In the genomic region with DNA sequence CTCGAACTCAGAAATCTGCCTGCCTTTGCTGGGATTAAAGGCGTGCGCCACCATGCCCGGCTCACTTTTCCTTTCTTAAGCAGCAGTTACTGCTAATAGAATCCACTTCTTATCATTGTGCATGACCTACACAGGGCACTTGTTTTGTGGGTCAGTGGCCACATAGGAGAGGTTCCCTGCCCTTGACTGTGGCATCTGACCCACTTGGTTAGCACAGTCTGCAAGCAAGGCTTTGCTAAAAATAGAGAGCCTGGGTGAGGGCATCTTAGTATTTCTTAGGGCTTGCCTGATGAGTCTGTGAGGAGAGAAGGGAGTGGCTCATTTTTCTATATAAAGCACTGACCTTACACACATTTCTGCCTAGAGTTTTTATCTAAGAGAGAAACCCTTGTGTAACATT, we compare ENCODE assay signal across 32 mouse cellular contexts.
DNase-seq lines count a peak whose midpoint lies in the region; ATAC-seq and TF ChIP-seq lines count a peak whose summit lies in the region.
"Had no signal": no experiment of that assay in that cellular context is flagged by ENCODE, and none has a peak within 500 bp of the region (broad histone marks: within the 10 kb centered on the region; RNA-seq: fewer than 3 reads in every experiment).

No protein-coding gene starts in this region.

- no peak overlapping the region for H3K9ac ChIP-seq in heart, postnatal 0 days (replicated peaks; ENCODE audit: low read depth, low read length)
- H3K9ac ChIP-seq in forebrain, embryonic 16.5 days (replicated peaks; ENCODE audit: low read depth, low read length), result no peak overlapping the region
- H3K9ac ChIP-seq: embryonic facial prominence, embryonic 13.5 days; forebrain, embryonic 12.5 days; forebrain, embryonic 15.5 days; hindbrain, embryonic 13.5 days; intestine, embryonic 15.5 days had no signal

- H3K9me3 ChIP-seq in heart, postnatal 0 days (replicated peaks; ENCODE audit: control insufficient read depth, low read length), result no peaks in the 10 kb centered on the region
- no peaks in the 10 kb centered on the region for H3K9me3 ChIP-seq in forebrain, embryonic 16.5 days (ENCODE audit: control insufficient read depth, low read length)
- H3K9me3 ChIP-seq: embryonic facial prominence, embryonic 10.5 days; embryonic facial prominence, embryonic 13.5 days; forebrain, embryonic 12.5 days; forebrain, embryonic 15.5 days; G1E; hindbrain, embryonic 10.5 days; hindbrain, embryonic 13.5 days; intestine, embryonic 15.5 days had no signal

- no peak overlapping the region for H3K4me2 ChIP-seq in heart, postnatal 0 days (ENCODE audit: low read depth, low read length)
- H3K4me2 ChIP-seq in forebrain, embryonic 16.5 days (ENCODE audit: low read length), result no peak overlapping the region
- H3K4me2 ChIP-seq: embryonic facial prominence, embryonic 13.5 days; forebrain, embryonic 12.5 days; forebrain, embryonic 15.5 days; heart, embryonic 11.5 days; hindbrain, embryonic 13.5 days; intestine, embryonic 15.5 days had no signal

- H3K4me3 ChIP-seq in heart, postnatal 0 days (ENCODE audit: low read depth, low read length), result no peak overlapping the region
- no peak overlapping the region for H3K4me3 ChIP-seq in forebrain, embryonic 16.5 days (replicated peaks; ENCODE audit: low read length)
- H3K4me3 ChIP-seq: embryonic facial prominence, embryonic 10.5 days; embryonic facial prominence, embryonic 13.5 days; erythroblast, embryonic 14.5 days; forebrain, embryonic 12.5 days; forebrain, embryonic 15.5 days; hindbrain, embryonic 10.5 days; hindbrain, embryonic 13.5 days; intestine, embryonic 15.5 days had no signal

- no peak for TF ChIP-seq CTCF in heart, postnatal 0 days (IDR thresholded peaks at IDR 0.05; ENCODE audit: low read depth)

- no peaks in the 10 kb centered on the region for H3K36me3 ChIP-seq in heart, postnatal 0 days (replicated peaks; ENCODE audit: control insufficient read depth, insufficient read depth, low read length)
- H3K36me3 ChIP-seq in forebrain, embryonic 16.5 days (ENCODE audit: control insufficient read depth, insufficient read depth), result no peaks in the 10 kb centered on the region
- H3K36me3 ChIP-seq: embryonic facial prominence, embryonic 10.5 days; embryonic facial prominence, embryonic 13.5 days; forebrain, embryonic 12.5 days; forebrain, embryonic 15.5 days; G1E; hindbrain, embryonic 10.5 days; hindbrain, embryonic 13.5 days; intestine, embryonic 15.5 days had no signal

- 73% methylated on average over 4 of the region's 4 CpGs for WGBS in heart, postnatal 0 days
- 90% methylated on average over 4 of the region's 4 CpGs for WGBS in forebrain, embryonic 16.5 days

- H3K4me1 ChIP-seq in heart, postnatal 0 days (ENCODE audit: control insufficient read depth, insufficient read depth), result no peaks in the 10 kb centered on the region; the same call in 1 of the 2 replicates
- H3K4me1 ChIP-seq in forebrain, embryonic 16.5 days (replicated peaks; ENCODE audit: control insufficient read depth, insufficient read depth, low read length), result no peaks in the 10 kb centered on the region
- H3K4me1 ChIP-seq: embryonic facial prominence, embryonic 10.5 days; embryonic facial prominence, embryonic 13.5 days; forebrain, embryonic 12.5 days; forebrain, embryonic 15.5 days; hindbrain, embryonic 10.5 days; hindbrain, embryonic 13.5 days; intestine, embryonic 15.5 days had no signal

- H3K27ac ChIP-seq in heart, postnatal 0 days (ENCODE audit: low read depth), result peak overlapping the region; percentile 58; the same call in 1 of the 2 replicates
- no peak overlapping the region for H3K27ac ChIP-seq in forebrain, embryonic 16.5 days (ENCODE audit: low read length)
- H3K27ac ChIP-seq: embryonic facial prominence, embryonic 10.5 days; embryonic facial prominence, embryonic 13.5 days; forebrain, embryonic 12.5 days; forebrain, embryonic 15.5 days; hindbrain, embryonic 10.5 days; hindbrain, embryonic 13.5 days; intestine, embryonic 15.5 days had no signal

- DNase-seq in gastrocnemius, adult 18-20 months (ENCODE audit: low spot score), result peak; percentile 31
- DNase-seq in gastrocnemius, adult 8-10 months (ENCODE audit: low spot score in 2 of 2), result no peak
- DNase-seq in heart, postnatal 0 days (ENCODE audit: low spot score), result peak; percentile 24
- DNase-seq in heart, adult 9 months (ENCODE audit: low spot score in 2 of 2), result no peak
- peak; percentile 44 for DNase-seq in adipocyte (ENCODE audit: low spot score)
- DNase-seq in skeletal muscle tissue, adult 2 months (ENCODE audit: low read depth, low spot score), result peak; percentile 19
- DNase-seq: adrenal gland, adult 8-10 months; adrenal gland, postnatal 36 days; B cell, adult 2 months; cerebellum, adult 11-12 months; cerebellum, adult 8-10 months; cerebellum, postnatal 10 days; cerebellum, postnatal 36 days; embryo, embryonic 11 days; gastrocnemius, postnatal 10 days; heart, postnatal 10 days; heart, postnatal 36 days; kidney, adult 11 months had no signal

- no peaks in the 10 kb centered on the region for H3K27me3 ChIP-seq in heart, postnatal 0 days (ENCODE audit: control insufficient read depth, insufficient read depth, low read length)
- no peaks in the 10 kb centered on the region for H3K27me3 ChIP-seq in forebrain, embryonic 16.5 days (replicated peaks; ENCODE audit: control insufficient read depth, insufficient read depth, low read length)
- H3K27me3 ChIP-seq: CH12.LX; embryonic facial prominence, embryonic 13.5 days; forebrain, embryonic 12.5 days; forebrain, embryonic 15.5 days; hindbrain, embryonic 13.5 days; intestine, embryonic 15.5 days; Patski had no signal

- no peak for TF ChIP-seq EP300 in heart, postnatal 0 days (IDR thresholded peaks at IDR 0.05; ENCODE audit: low read depth)

- no peak for ATAC-seq in heart, postnatal 0 days (ENCODE audit: insufficient read depth, low read depth)
- no peak for ATAC-seq in forebrain, embryonic 16.5 days
- ATAC-seq: forebrain, embryonic 15.5 days; hindbrain, embryonic 16.5 days; intestine, embryonic 15.5 days; Patski had no signal

Comparison
In these comparisons a context has a peak if more than half of its experiments do, and no peak if none do; other contexts are left out.
1. DNase-seq: peak in gastrocnemius, adult 18-20 months (single experiment), heart, postnatal 0 days (single experiment), adipocyte (single experiment) and skeletal muscle tissue, adult 2 months (single experiment); none in gastrocnemius, adult 8-10 months (0 of 2) and heart, adult 9 months (0 of 2).